Mouse (Mus musculus) Patski (cell line): ENCODE results near the gene Aatk. TPM values are rescaled to one million over a fixed set of nuclear protein-coding genes. Genes with fewer than 3 reads are reported as not detected.

Experiments used
- ATAC-seq: fragments of 100-300 bp; one replicate; pipeline ENCODE4 v1.8.0; 2021
- CTCF ChIA-PET: fragments of 350-600 bp; sonication (Branson Sonifier 250); formaldehyde crosslinking; loops from one replicate; lab custom pipeline; 2022; ENCODE audit warnings: inconsistent platforms; lab: Charles Lee
- POLR2A ChIA-PET: fragments of 350-600 bp; sonication (Branson Sonifier 250); formaldehyde crosslinking; loops from one replicate; lab custom pipeline; 2022; ENCODE audit warnings: antibody characterized with exemption, inconsistent platforms; lab: Charles Lee
- DNase-seq: peaks from one replicate; pipeline ENCODE4 v3.0.0-alpha.2; 2011; ENCODE audit warnings: low read depth, low spot score
- H3K27me3 ChIP-seq: fragments of 371-371 bp; one replicate; pipeline ENCODE4 v1.5.1; 2021
- CTCF ChIP-seq: fragments of 100-300 bp; IDR thresholded peaks from one replicate; pipeline ENCODE4 v1.5.1; 2021
- in situ Hi-C: fragments of 300-500 bp; cut with MboI; formaldehyde crosslinking; loops from 3 replicates; pipeline ENCODE4 v1.11.1; 2018; ENCODE audit warnings: low pct_unique_long_range_greater_than_20kb, mixed read lengths
- polyA plus RNA-seq: library from polyadenylated mRNA; unstranded; gene quantifications from one replicate; pipeline ENCODE4 v1.2.3, GENCODE M21; 2021

The Aatk gene
- polyA plus RNA-seq, 1 experiment from 2014 or later, result 0.09 TPM

- ATAC-seq (no peak), DNase-seq (no peak)
- ChIA-PET POLR2A (interaction anchor here (0.6 to 1.0 kb wide), 3 partner anchors 9 to 1263 kb away, joined by 3 read pairs; no protein-coding TSS in a partner anchor), CTCF (no interaction called here)
- TF ChIP-seq CTCF, result no peak
- H3K27me3 ChIP-seq, result no peaks in the 10 kb centered on the region
- in situ Hi-C loops, result no loop called here
Measured at GRCm38 (mm10) chr11:119961511-119961910, 85.5 kb downstream of the Aatk start.

- in situ Hi-C loops, result no loop called here
- ATAC-seq (no peak), DNase-seq (no peak)
- TF ChIP-seq CTCF, result no peak
- H3K27me3 ChIP-seq, result no peaks in the 10 kb centered on the region
- CTCF ChIA-PET, result interaction anchor here (1.2 kb wide), 1 partner anchor 12 kb away, joined by 4 read pairs; no protein-coding TSS in a partner anchor
- POLR2A ChIA-PET, result interaction anchor here (0.9 to 1.1 kb wide), 3 partner anchors 8 to 22 kb away, joined by 3 read pairs; no protein-coding TSS in a partner anchor
Measured at GRCm38 (mm10) chr11:119960671-119961070, 86.3 kb downstream of the Aatk start.

- CTCF ChIA-PET, result interaction anchor here (1.2 kb wide), 1 partner anchor 11 kb away, joined by 4 read pairs; no protein-coding TSS in a partner anchor
- in situ Hi-C loops, result no loop called here
Measured at GRCm38 (mm10) chr11:119959714-119960113, 87.3 kb downstream of the Aatk start.

GRCm38 (mm10) chr11:119958856-119959255, 88.1 kb downstream of the Aatk start:
- ATAC-seq, result no peak
- TF ChIP-seq CTCF, result no peak
- DNase-seq, result no peak
- ChIA-PET POLR2A (no interaction called here), CTCF (interaction anchor here (0.9 kb wide), 1 partner anchor 24 kb away, joined by 4 read pairs; no protein-coding TSS in a partner anchor)
- in situ Hi-C loops, result no loop called here
- H3K27me3 ChIP-seq, result no peaks in the 10 kb centered on the region

More at GRCm38 (mm10) chr11:119959714-119960113, 87.3 kb downstream of the Aatk start:
- POLR2A ChIA-PET, result interaction anchor here (1.1 kb wide), 1 partner anchor 9 kb away, joined by 3 read pairs; no protein-coding TSS in a partner anchor
- ATAC-seq (no peak), DNase-seq (no peak)
- no peak for TF ChIP-seq CTCF
- no peaks in the 10 kb centered on the region for H3K27me3 ChIP-seq

Other genes starting within 250 kb of the Aatk start
- 54.7 TPM for gene Chmp6, start 133.7 kb downstream of the Aatk start, polyA plus RNA-seq
- 15.4 TPM for gene Baiap2, start 104.4 kb downstream of the Aatk start, polyA plus RNA-seq
- gene Cep131, start 39.7 kb upstream of the Aatk start, polyA plus RNA-seq, result 36.8 TPM
- gene Tepsin, start 51.6 kb upstream of the Aatk start, polyA plus RNA-seq, result 19.7 TPM
- gene Ndufaf8, start 51.8 kb upstream of the Aatk start, polyA plus RNA-seq, result 57.3 TPM
- gene Slc38a10, start 104.2 kb upstream of the Aatk start, polyA plus RNA-seq, result 107 TPM
- 12.4 TPM for gene Bahcc1, start 185.8 kb upstream of the Aatk start, polyA plus RNA-seq